Mouse (Mus musculus) large intestine, adult 2 months (tissue): ENCODE data around the gene Sst. TPM values are rescaled to one million over a fixed set of nuclear protein-coding genes. Genes with fewer than 3 reads are reported as not detected.
"Not testable (repeated sequence)": the region's sequence is repeated elsewhere in the genome, so short reads cannot be mapped to it uniquely, and the experiment has no call there.

Experiments used
- DNase-seq: peaks from one replicate; pipeline ENCODE4 v3.0.0-alpha.2; 2012; ENCODE audit warnings: low read depth, low spot score
- WGBS: fragments of 180-500 bp; shearing (Covaris S2); methylation state at CpG from one replicate; pipeline ENCODE4 v1.1.7; 2018; 5-methylcytosine and 5-hydroxymethylcytosine counted together
- polyA plus RNA-seq: library from polyadenylated mRNA; depleted of rRNA; stranded (reverse); fragments of >200 nt; gene quantifications from 2 replicates; pipeline ENCODE4 v1.2.3, GENCODE M21; 2012; rRNA removed

Sst gene
- polyA plus RNA-seq = 61.1 and 89.6 TPM in 2 replicates

GRCm38 (mm10) chr16:23890636-23891035, at the start of gene Sst:
TSS of gene Sst (minus strand) at chr16:23890958.
- 11% methylated on average over 26 of the region's 26 CpGs for WGBS
- DNase-seq = no peak

- WGBS = 34% methylated on average over 2 of the region's 2 CpGs
- no peak for DNase-seq
Observed at GRCm38 (mm10) chr16:23934397-23934796, 43.6 kb upstream of the Sst start.

- DNase-seq = no peak
- 79% methylated on average over 11 of the region's 11 CpGs for WGBS
Observed at GRCm38 (mm10) chr16:23932294-23932693, 41.5 kb upstream of the Sst start, which contains the start of gene Rtp2. TSS of gene Rtp2 (minus strand) at chr16:23932394.

- no peak for DNase-seq
- WGBS = 74% methylated on average over 18 of the region's 18 CpGs
Observed at GRCm38 (mm10) chr16:23931275-23931674, 40.5 kb upstream of the Sst start.

- no peak for DNase-seq
- WGBS = 73% methylated on average over 3 of the region's 3 CpGs
Observed at GRCm38 (mm10) chr16:23930426-23931073, 39.8 kb upstream of the Sst start.

- WGBS = 86% methylated on average over 33 of the region's 33 CpGs
- DNase-seq = no peak
Observed at GRCm38 (mm10) chr16:23927301-23928114, 36.8 kb upstream of the Sst start.

GRCm38 (mm10) chr16:23922906-23923305, 32.1 kb upstream of the Sst start:
- 84% methylated on average over 1 of the region's 1 CpGs for WGBS

GRCm38 (mm10) chr16:23921697-23922096, 30.9 kb upstream of the Sst start:
- WGBS = 70% methylated on average over 5 of the region's 5 CpGs

More at GRCm38 (mm10) chr16:23922906-23923305, 32.1 kb upstream of the Sst start:
- no peak for DNase-seq

GRCm38 (mm10) chr16:23919418-23919817, 28.7 kb upstream of the Sst start:
- 64% methylated on average over 2 of the region's 2 CpGs for WGBS
- no peak for DNase-seq

More at GRCm38 (mm10) chr16:23921697-23922096, 30.9 kb upstream of the Sst start:
- no peak for DNase-seq

- DNase-seq = no peak
- 26% methylated on average over 3 of the region's 3 CpGs for WGBS
Observed at GRCm38 (mm10) chr16:23913401-23913800, 22.6 kb upstream of the Sst start.

GRCm38 (mm10) chr16:23912741-23913140, 22.0 kb upstream of the Sst start:
- 47% methylated on average over 13 of the region's 13 CpGs for WGBS

GRCm38 (mm10) chr16:23909015-23909354, 18.2 kb upstream of the Sst start:
- 91% methylated on average over 3 of the region's 3 CpGs for WGBS
- not testable (repeated sequence) for DNase-seq

More at GRCm38 (mm10) chr16:23912741-23913140, 22.0 kb upstream of the Sst start:
- DNase-seq = no peak

- 75% methylated on average over 9 of the region's 9 CpGs for WGBS
- not testable (repeated sequence) for DNase-seq
Observed at GRCm38 (mm10) chr16:23908076-23909014, 17.6 kb upstream of the Sst start.

- 79% methylated on average over 3 of the region's 3 CpGs for WGBS
- DNase-seq = not testable (repeated sequence)
Observed at GRCm38 (mm10) chr16:23906586-23906985, 15.8 kb upstream of the Sst start.

GRCm38 (mm10) chr16:23901411-23901810, 10.7 kb upstream of the Sst start:
- DNase-seq = no peak
- 84% methylated on average over 7 of the region's 7 CpGs for WGBS

GRCm38 (mm10) chr16:23900061-23900460, 9.3 kb upstream of the Sst start:
- DNase-seq = no peak
- whole genome bisulfite sequencing = 70% methylated on average over 4 of the region's 4 CpGs

- DNase-seq = peak; percentile 31
- WGBS = 6% methylated on average over 12 of the region's 12 CpGs
Observed at GRCm38 (mm10) chr16:23898840-23899239, 8.1 kb upstream of the Sst start.

- 11% methylated on average over 15 of the region's 15 CpGs for WGBS
Observed at GRCm38 (mm10) chr16:23897984-23898586, 7.3 kb upstream of the Sst start.

GRCm38 (mm10) chr16:23897486-23897885, 6.7 kb upstream of the Sst start:
- no peak for DNase-seq
- 62% methylated on average over 5 of the region's 5 CpGs for WGBS

More at GRCm38 (mm10) chr16:23897984-23898586, 7.3 kb upstream of the Sst start:
- peak; percentile 7 for DNase-seq
